Mouse (Mus musculus) hindbrain, embryonic 11.5 days (tissue): Measurements from ENCODE around the gene Zcwpw1. TPM values are rescaled to one million over a fixed set of nuclear protein-coding genes. Genes with fewer than 3 reads are reported as not detected.
A peak's percentile ranks its signal among the peaks of the same experiment; 100 is the strongest.

Experiments
- ATAC-seq: fragments of 200-750 bp; cut with Nextera tagmentation; 2 replicates; pipeline ENCODE4 v1.8.0; 2017; ENCODE audit warnings: mild to moderate bottlenecking, moderate TSS enrichment, moderate library complexity; ENCODE audit not compliant: low FRiP score
- DNase-seq: peaks from one replicate; pipeline ENCODE4 v3.0.0-alpha.2; 2015; ENCODE audit warnings: low spot score
- H3K27ac ChIP-seq: fragments of 300-500 bp; sonication (generic); 2 replicates; pipeline ENCODE4 v1.5.1; 2014; ENCODE audit warnings: mild to moderate bottlenecking, low read depth, low read length
- H3K27me3 ChIP-seq: fragments of 300-500 bp; sonication (generic); 2 replicates; pipeline ENCODE4 v1.6.1; 2014; ENCODE audit warnings: mild to moderate bottlenecking, low read length, moderate library complexity, mixed read lengths; ENCODE audit not compliant: control insufficient read depth, insufficient read depth
- H3K36me3 ChIP-seq: fragments of 300-500 bp; sonication (generic); 2 replicates; pipeline ENCODE4 v1.6.1; 2014; ENCODE audit warnings: mild to moderate bottlenecking, low read length, moderate library complexity, mixed read lengths; ENCODE audit not compliant: control insufficient read depth, insufficient read depth
- H3K4me1 ChIP-seq: fragments of 300-500 bp; sonication (generic); replicated peaks from 2 replicates; pipeline ENCODE4 v1.6.1; 2014; ENCODE audit warnings: low read length, mixed read lengths; ENCODE audit not compliant: control insufficient read depth, insufficient read depth
- H3K4me2 ChIP-seq: fragments of 300-500 bp; sonication (generic); replicated peaks from 2 replicates; pipeline ENCODE4 v1.6.1; 2014; ENCODE audit warnings: mild to moderate bottlenecking, low read depth, low read length
- H3K4me3 ChIP-seq: fragments of 300-500 bp; sonication (generic); 2 replicates; pipeline ENCODE4 v1.5.1; 2014; ENCODE audit warnings: low read depth, low read length
- H3K9ac ChIP-seq: fragments of 300-500 bp; sonication (generic); 2 replicates; pipeline ENCODE4 v1.6.1; 2014; ENCODE audit warnings: low read depth, low read length
- H3K9me3 ChIP-seq: fragments of 300-500 bp; sonication (generic); 2 replicates; pipeline ENCODE4 v1.6.1; 2016; ENCODE audit warnings: low read length; ENCODE audit not compliant: control insufficient read depth
- WGBS: fragments of 180-500 bp; shearing (Covaris S2); extraction: QIAGEN DNeasy Blood & Tissue Kit; methylation state at CpG from one replicate; pipeline ENCODE4 v1.1.7; 2014; 5-methylcytosine and 5-hydroxymethylcytosine counted together
- polyA plus RNA-seq: library from polyadenylated mRNA; unstranded; fragments of >200 nt; fragmentation: Nextera tagmentation; extraction: Ambion mirVana; gene quantifications from 2 replicates; pipeline ENCODE4 v1.2.1, GENCODE M21; 2014

The Zcwpw1 gene
- polyA plus RNA-seq, 1 experiment from 2014 or later, result 17.2 TPM

GRCm38 (mm10) chr5:137785164-137786031 is 2.2 kb upstream of the Zcwpw1 start:
- H3K9me3 ChIP-seq, result no peaks in the 10 kb centered on the region
- H3K27me3 ChIP-seq, result no peaks in the 10 kb centered on the region
- peaks cover 21% of the 10 kb centered on the region for H3K4me1 ChIP-seq
- H3K4me2 ChIP-seq, result peak overlapping the region; percentile 87
- H3K27ac ChIP-seq, result peak overlapping the region; percentile 99
- ATAC-seq, result peak; percentile 18; the same call in 1 of the 2 replicates
- peak; percentile 53 for DNase-seq
- 5% methylated on average over 50 of the region's 62 CpGs for WGBS
- peaks cover 5% of the 10 kb centered on the region; the same call in 1 of the 2 replicates for H3K36me3 ChIP-seq
- peak overlapping the region; percentile 94 for H3K9ac ChIP-seq
- peak overlapping the region; percentile 86 for H3K4me3 ChIP-seq

DNA sequence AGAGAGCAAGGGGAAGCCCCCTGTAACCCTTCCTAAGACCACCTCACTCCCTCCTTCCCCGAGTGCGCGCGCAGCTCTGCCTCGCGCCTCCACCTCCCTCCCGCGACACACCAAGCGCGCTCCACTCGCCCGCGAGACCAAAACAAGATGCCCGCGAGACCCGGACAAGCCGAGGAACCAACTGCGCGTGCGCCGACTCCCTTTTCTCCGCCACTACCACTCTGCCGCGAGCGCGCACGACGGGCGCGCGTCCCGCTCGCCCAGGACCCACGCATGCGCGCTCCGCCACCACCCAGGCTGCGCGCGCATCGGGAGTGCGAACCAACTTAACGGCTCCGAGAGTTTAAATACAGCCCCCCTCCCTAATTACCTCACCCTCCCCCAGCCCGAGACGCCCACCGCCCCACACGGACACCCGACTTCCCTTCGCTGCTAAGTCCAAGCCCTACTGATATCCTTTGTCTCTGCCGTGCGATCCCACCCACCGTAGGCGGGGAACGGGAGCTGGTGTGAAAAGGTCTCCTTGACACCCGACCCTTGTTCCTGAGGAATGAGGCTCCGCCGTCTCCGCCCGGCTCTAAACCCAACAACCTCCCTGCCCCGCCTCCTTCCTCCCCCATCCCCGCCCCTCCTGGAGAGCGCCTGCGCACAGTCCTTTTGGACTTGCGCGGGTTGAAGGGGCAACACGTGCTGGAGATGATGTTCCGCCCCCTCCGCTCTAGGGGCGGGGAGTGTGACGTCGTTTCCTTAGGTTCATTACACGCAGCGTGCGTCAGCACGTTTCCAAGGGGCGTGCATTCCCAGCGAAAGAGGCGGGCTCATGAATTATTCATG is 1.3 kb upstream of the Zcwpw1 start:
- Histone ChIP-seq H3K4me2 (peak overlapping the region; percentile 87), H3K9ac (peak overlapping the region; percentile 94), H3K9me3 (no peaks in the 10 kb centered on the region), H3K27ac (peak overlapping the region; percentile 99), H3K36me3 (peaks cover 4% of the 10 kb centered on the region; the same call in 1 of the 2 replicates), H3K4me1 (peaks cover 21% of the 10 kb centered on the region), H3K4me3 (peak overlapping the region; percentile 86), H3K27me3 (no peaks in the 10 kb centered on the region)
- DNase-seq (peak; percentile 100), ATAC-seq (peak; percentile 90)
- WGBS, result under 1% methylated on average over 79 of the region's 79 CpGs

- 66% methylated on average over 24 of the region's 24 CpGs for WGBS
- no peak overlapping the region for H3K27ac ChIP-seq
- DNase-seq, result no peak
Measured at GRCm38 (mm10) chr5:137788171-137788570, 573 bp downstream of the Zcwpw1 start.

DNA sequence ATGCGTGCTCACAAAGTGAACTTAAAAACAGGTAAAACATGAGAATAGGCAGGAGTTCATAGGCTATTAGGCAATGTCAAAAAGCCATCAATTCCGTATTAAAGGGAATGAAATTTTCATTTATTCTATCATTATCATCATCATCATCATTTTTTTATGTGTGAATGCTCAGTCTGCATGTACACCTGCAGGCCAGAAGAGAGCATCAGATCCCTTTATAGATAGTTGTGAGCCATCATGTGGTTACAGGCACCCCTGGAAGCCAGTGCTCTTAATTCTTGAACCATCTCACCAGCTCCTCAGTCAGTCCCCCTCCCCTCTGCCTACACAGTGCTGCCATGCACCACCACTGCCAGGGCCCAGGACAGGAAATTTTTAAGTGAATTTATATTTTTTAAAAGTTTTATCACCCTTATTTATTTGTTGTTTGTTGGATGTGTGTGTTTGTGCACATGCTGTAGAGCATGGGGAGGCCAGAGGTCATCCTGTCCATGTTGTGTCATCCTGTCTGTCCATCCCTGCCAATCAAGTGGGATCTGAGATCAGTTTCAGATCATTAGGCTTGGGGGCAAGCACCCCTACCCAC is 1.4 kb downstream of the Zcwpw1 start:
- peaks cover 10% of the 10 kb centered on the region for H3K4me1 ChIP-seq
- no peak overlapping the region for H3K9ac ChIP-seq
- no peaks in the 10 kb centered on the region for H3K27me3 ChIP-seq
- H3K9me3 ChIP-seq, result no peaks in the 10 kb centered on the region
- H3K4me3 ChIP-seq, result no peak overlapping the region
- 96% methylated on average over 2 of the region's 2 CpGs for WGBS
- no peak overlapping the region for H3K4me2 ChIP-seq
- DNase-seq (no peak), ATAC-seq (no peak)
- peaks cover 3% of the 10 kb centered on the region; the same call in 1 of the 2 replicates for H3K36me3 ChIP-seq
- no peak overlapping the region for H3K27ac ChIP-seq

More at GRCm38 (mm10) chr5:137788171-137788570, 573 bp downstream of the Zcwpw1 start:
- peaks cover 17% of the 10 kb centered on the region for H3K4me1 ChIP-seq
- H3K36me3 ChIP-seq, result peaks cover 3% of the 10 kb centered on the region; the same call in 1 of the 2 replicates
- ATAC-seq, result no peak
- no peaks in the 10 kb centered on the region for H3K9me3 ChIP-seq
- no peak overlapping the region for H3K9ac ChIP-seq
- H3K4me3 ChIP-seq, result no peak overlapping the region
- no peak overlapping the region for H3K4me2 ChIP-seq
- H3K27me3 ChIP-seq, result no peaks in the 10 kb centered on the region

DNA sequence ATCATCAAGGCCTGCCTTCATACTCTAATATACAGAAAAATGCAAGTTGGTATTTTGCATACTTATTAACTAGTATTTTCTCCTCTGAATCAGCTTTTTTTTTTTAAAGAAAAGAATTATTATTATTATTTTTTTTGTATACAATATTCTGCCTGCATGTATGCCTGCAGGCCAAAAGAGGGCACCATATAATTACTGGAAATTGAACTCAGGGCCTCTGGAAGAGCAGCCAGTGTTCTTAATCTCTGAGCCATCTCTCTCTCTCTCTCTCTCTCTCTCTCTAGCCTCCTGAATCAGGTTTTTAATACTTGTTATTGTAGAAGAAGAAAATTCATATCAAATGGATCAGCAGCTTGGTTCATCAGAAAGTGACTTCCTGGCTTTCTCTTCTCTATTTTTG is 4.0 kb downstream of the Zcwpw1 start:
- no peak overlapping the region for H3K4me2 ChIP-seq
- no peaks in the 10 kb centered on the region for H3K36me3 ChIP-seq
- ATAC-seq (no peak), DNase-seq (no peak)
- no peak overlapping the region for H3K9ac ChIP-seq
- H3K9me3 ChIP-seq, result no peaks in the 10 kb centered on the region
- no peaks in the 10 kb centered on the region for H3K27me3 ChIP-seq
- no peaks in the 10 kb centered on the region for H3K4me1 ChIP-seq
- H3K27ac ChIP-seq, result no peak overlapping the region
- no peak overlapping the region for H3K4me3 ChIP-seq

GRCm38 (mm10) chr5:137796606-137797005 is 9.0 kb downstream of the Zcwpw1 start:
- H3K27me3 ChIP-seq, result no peaks in the 10 kb centered on the region
- no peaks in the 10 kb centered on the region for H3K36me3 ChIP-seq
- H3K4me3 ChIP-seq, result no peak overlapping the region
- no peak overlapping the region for H3K27ac ChIP-seq
- H3K4me1 ChIP-seq, result no peaks in the 10 kb centered on the region
- no peak overlapping the region for H3K9ac ChIP-seq
- 84% methylated on average over 3 of the region's 3 CpGs for WGBS
- H3K4me2 ChIP-seq, result no peak overlapping the region
- H3K9me3 ChIP-seq, result no peaks in the 10 kb centered on the region
- DNase-seq, result no peak
- no peak for ATAC-seq

- no peak for ATAC-seq
- no peaks in the 10 kb centered on the region for H3K36me3 ChIP-seq
- no peak overlapping the region for H3K4me3 ChIP-seq
- no peak for DNase-seq
- H3K9ac ChIP-seq, result no peak overlapping the region
- no peaks in the 10 kb centered on the region for H3K27me3 ChIP-seq
- no peaks in the 10 kb centered on the region for H3K9me3 ChIP-seq
- H3K4me2 ChIP-seq, result no peak overlapping the region
- H3K4me1 ChIP-seq, result no peaks in the 10 kb centered on the region
- no peak overlapping the region for H3K27ac ChIP-seq
- WGBS, result 91% methylated on average over 3 of the region's 3 CpGs
Measured at GRCm38 (mm10) chr5:137800917-137801316, 13.3 kb downstream of the Zcwpw1 start.

- WGBS, result 87% methylated on average over 1 of the region's 1 CpGs
- Histone ChIP-seq H3K27ac (no peak overlapping the region), H3K4me3 (no peak overlapping the region), H3K36me3 (no peaks in the 10 kb centered on the region), H3K9ac (no peak overlapping the region), H3K27me3 (no peaks in the 10 kb centered on the region), H3K9me3 (no peaks in the 10 kb centered on the region), H3K4me1 (no peaks in the 10 kb centered on the region), H3K4me2 (no peak overlapping the region)
- ATAC-seq (no peak), DNase-seq (no peak)
Measured at GRCm38 (mm10) chr5:137806158-137806557, 18.6 kb downstream of the Zcwpw1 start.
